Mouse (Mus musculus) MEL (cell line): ENCODE results near the gene Mrgpra4. TPM values are rescaled to one million over a fixed set of nuclear protein-coding genes. Genes with fewer than 3 reads are reported as not detected.

Experiments
- DNase-seq: peaks from one replicate; pipeline ENCODE4 v3.0.0; 2011; ENCODE audit warnings: low read depth, low spot score
- H3K27ac ChIP-seq: 2 replicates; pipeline ENCODE4 v1.5.1; 2012; ENCODE audit warnings: low read depth, mild to moderate bottlenecking, control low read depth, low read length, moderate library complexity; ENCODE audit not compliant: control insufficient read depth
- H3K27me3 ChIP-seq, 2 experiments: fragments of 150-350 bp in 1 of 2; sonication (generic) in 1 of 2; 2 replicates each; pipeline ENCODE4 v1.6.1; 2012; ENCODE audit warnings: low read length in 2 of 2, mild to moderate bottlenecking in 2 of 2, improper control_type of control experiment in 1 of 2, moderate library complexity in 1 of 2; ENCODE audit not compliant: insufficient read depth in 2 of 2, control insufficient read depth in 1 of 2
- H3K36me3 ChIP-seq, 2 experiments: 2 replicates each; pipeline ENCODE4 v1.6.1; 2012 to 2014; ENCODE audit warnings: low read length in 2 of 2, improper control_type of control experiment in 1 of 2, inconsistent platforms in 1 of 2, mild to moderate bottlenecking in 1 of 2; ENCODE audit not compliant: insufficient read depth in 2 of 2, control insufficient read depth in 1 of 2
- H3K4me1 ChIP-seq, 2 experiments: fragments of 150-350 bp in 1 of 2; sonication (generic) in 1 of 2; 2 replicates each; pipeline ENCODE4 v1.6.1; 2012; ENCODE audit warnings: low read length in 2 of 2, improper control_type of control experiment in 1 of 2, mild to moderate bottlenecking in 1 of 2; ENCODE audit not compliant: insufficient read depth in 2 of 2, control insufficient read depth in 1 of 2
- H3K4me3 ChIP-seq, 2 experiments: fragments of 150-350 bp in 1 of 2; sonication (generic) in 1 of 2; 2 replicates each; pipeline ENCODE4 v1.5.1; 2012; ENCODE audit warnings: low read depth in 2 of 2, low read length in 2 of 2, mild to moderate bottlenecking in 2 of 2, moderate library complexity in 2 of 2, control low read depth in 1 of 2, improper control_type of control experiment in 1 of 2; ENCODE audit not compliant: control insufficient read depth in 1 of 2, insufficient read depth in 1 of 2
- H3K79me2 ChIP-seq: 2 replicates; pipeline ENCODE4 v1.6.1; 2012; ENCODE audit warnings: mild to moderate bottlenecking, low read length, moderate library complexity; ENCODE audit not compliant: control insufficient read depth, poor library complexity, insufficient read depth
- H3K9ac ChIP-seq: 2 replicates; pipeline ENCODE4 v1.6.1; 2012; ENCODE audit warnings: low read depth, mild to moderate bottlenecking, control low read depth, low read length, moderate library complexity; ENCODE audit not compliant: control insufficient read depth, poor library complexity, severe bottlenecking
- H3K9me3 ChIP-seq: fragments of 150-350 bp; sonication (generic); replicated peaks from 2 replicates; pipeline ENCODE4 v1.6.1; 2012; ENCODE audit warnings: mild to moderate bottlenecking, low read length, improper control_type of control experiment, moderate library complexity; ENCODE audit not compliant: insufficient read depth
- CHD2 ChIP-seq: IDR thresholded peaks from 2 replicates; pipeline ENCODE4 v1.6.1; 2011; ENCODE audit warnings: low read length, improper control_type of control experiment
- CTCF ChIP-seq, 3 experiments: IDR thresholded peaks in 2 of 3; conservative IDR thresholded peaks in 1 of 3; 2 replicates each; pipeline ENCODE4 v1.5.1; 2011 to 2012; ENCODE audit warnings: low read length in 3 of 3, low read depth in 2 of 3, mild to moderate bottlenecking in 2 of 3, improper control_type of control experiment in 1 of 3, inconsistent platforms in 1 of 3, mixed read lengths in 1 of 3, moderate library complexity in 1 of 3; ENCODE audit not compliant: control insufficient read depth in 1 of 3, insufficient read depth in 1 of 3, poor library complexity in 1 of 3, severe bottlenecking in 1 of 3
- E2F4 ChIP-seq: IDR thresholded peaks from 2 replicates; pipeline ENCODE4 v1.6.1; 2011; ENCODE audit warnings: low read depth, low read length, improper control_type of control experiment, borderline replicate concordance
- GABPA ChIP-seq: IDR thresholded peaks from 2 replicates; pipeline ENCODE4 v1.6.1; 2012; ENCODE audit warnings: low read depth, mild to moderate bottlenecking, inconsistent platforms, low read length, improper control_type of control experiment, moderate library complexity
- GATA1 ChIP-seq: IDR thresholded peaks from 2 replicates; pipeline ENCODE4 v1.6.1; 2011; ENCODE audit warnings: low read depth, low read length, improper control_type of control experiment
- MAX ChIP-seq: IDR thresholded peaks from 2 replicates; pipeline ENCODE4 v1.6.1; 2011; ENCODE audit warnings: low read length, improper control_type of control experiment
- MXI1 ChIP-seq: IDR thresholded peaks from 2 replicates; pipeline ENCODE4 v1.6.1; 2011; ENCODE audit warnings: mild to moderate bottlenecking, low read depth, low read length, improper control_type of control experiment
- MYB ChIP-seq: IDR thresholded peaks from 2 replicates; pipeline ENCODE4 v1.6.1; 2011; ENCODE audit warnings: mild to moderate bottlenecking, low read depth, low read length, improper control_type of control experiment
- NRF1 ChIP-seq: IDR thresholded peaks from 2 replicates; pipeline ENCODE4 v1.6.1; 2014; ENCODE audit warnings: low read depth, mild to moderate bottlenecking, inconsistent platforms, low read length, improper control_type of control experiment, moderate library complexity; ENCODE audit not compliant: poor library complexity, insufficient read depth, severe bottlenecking
- POLR2A ChIP-seq, 2 experiments: IDR thresholded peaks; 2 replicates each; pipeline ENCODE4 v1.6.1; 2011 to 2012; ENCODE audit warnings: low read length in 2 of 2, mild to moderate bottlenecking in 2 of 2, control low read depth in 1 of 2, improper control_type of control experiment in 1 of 2, low read depth in 1 of 2, moderate library complexity in 1 of 2; ENCODE audit not compliant: control insufficient read depth in 1 of 2, insufficient read depth in 1 of 2, poor library complexity in 1 of 2
- SIN3A ChIP-seq: IDR thresholded peaks from 2 replicates; pipeline ENCODE4 v1.6.1; 2012; ENCODE audit warnings: low read length, improper control_type of control experiment, inconsistent platforms
- SMC3 ChIP-seq: IDR thresholded peaks from 2 replicates; pipeline ENCODE4 v1.6.1; 2011; ENCODE audit warnings: low read depth, low read length, improper control_type of control experiment
- TAL1 ChIP-seq: IDR thresholded peaks from 2 replicates; pipeline ENCODE4 v1.6.1; 2012; ENCODE audit warnings: mild to moderate bottlenecking, inconsistent platforms, low read length, moderate library complexity, mixed read lengths
- TCF12 ChIP-seq: IDR thresholded peaks from 2 replicates; pipeline ENCODE4 v1.6.1; 2014; ENCODE audit warnings: low read depth, mild to moderate bottlenecking, inconsistent platforms, low read length, improper control_type of control experiment, moderate library complexity
- UBTF ChIP-seq: IDR thresholded peaks from 2 replicates; pipeline ENCODE4 v1.6.1; 2012; ENCODE audit warnings: low read depth, mild to moderate bottlenecking, inconsistent platforms, low read length, improper control_type of control experiment, moderate library complexity, borderline replicate concordance; ENCODE audit not compliant: insufficient read depth
- USF1 ChIP-seq: IDR thresholded peaks from 2 replicates; pipeline ENCODE4 v1.6.1; 2014; ENCODE audit warnings: low read depth, mild to moderate bottlenecking, inconsistent platforms, low read length, improper control_type of control experiment, moderate library complexity
- ZMIZ1 ChIP-seq: IDR thresholded peaks from 2 replicates; pipeline ENCODE4 v1.6.1; 2012; ENCODE audit warnings: low read depth, mild to moderate bottlenecking, inconsistent platforms, low read length, improper control_type of control experiment, moderate library complexity
- polyA plus RNA-seq, 2 experiments: library from polyadenylated mRNA; stranded (reverse) in 1 of 2; unstranded in 1 of 2; fragments of >175 nt in 1 of 2; fragments of >200 nt in 1 of 2; gene quantifications; 2 replicates each; pipeline versions ENCODE4 v1.2.1 to v1.2.4; 2012; ENCODE audit warnings: low replicate concordance in 2 of 2, low read depth in 1 of 2; ENCODE audit not compliant: insufficient read length in 2 of 2, insufficient read depth in 1 of 2, missing spikeins in 1 of 2
- total RNA-seq: library from RNA; depleted of rRNA; stranded (reverse); fragments of 300-350 nt; gene quantifications from 2 replicates; pipeline ENCODE4 v1.2.3, GENCODE M21; 2012; rRNA removed

Mrgpra4 gene
- total RNA-seq, result not detected in 2 replicates
- polyA plus RNA-seq, result not detected

DNA sequence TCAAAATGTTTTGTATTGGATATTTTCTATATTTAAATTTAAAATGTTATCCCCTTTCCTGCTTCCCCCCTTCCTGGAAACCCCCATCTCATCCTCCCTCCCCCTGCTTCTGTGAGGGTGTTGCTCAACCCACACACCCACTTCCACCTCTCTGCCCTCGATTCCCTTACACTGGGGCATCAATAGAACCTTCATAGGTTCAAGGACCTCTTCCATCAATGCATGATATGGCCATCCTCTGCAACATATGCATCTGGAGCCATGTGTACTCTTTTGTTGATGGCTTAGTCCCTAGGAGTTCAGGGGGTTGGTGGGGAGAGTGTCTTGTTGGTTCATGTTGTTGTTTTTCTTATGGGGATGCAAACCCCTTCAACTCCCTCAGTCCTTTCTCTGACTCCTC lies at the start of gene Mrgpra4:
TSS of gene Mrgpra4 (minus strand) at position 101 of the 400 bp plus-strand sequence.
- H3K36me3 ChIP-seq, result no peaks in the 10 kb centered on the region
- no peaks in the 10 kb centered on the region for H3K4me1 ChIP-seq
- H3K4me3 ChIP-seq, result no peak within 1 kb of the TSS
- H3K27ac ChIP-seq, result no peak within 1 kb of the TSS
- no peaks in the 10 kb centered on the region for H3K79me2 ChIP-seq
- H3K9ac ChIP-seq, result no peak within 1 kb of the TSS
- H3K27me3 ChIP-seq, result no peaks in the 10 kb centered on the region
- no peak for DNase-seq
- TF ChIP-seq USF1, result no peak
- TF ChIP-seq CHD2, result no peak
- TF ChIP-seq UBTF, result no peak
- no peak for TF ChIP-seq SMC3
- no peak for TF ChIP-seq MAX
- no peak for TF ChIP-seq E2F4
- no peak for TF ChIP-seq NRF1
- no peak for TF ChIP-seq MYB
- no peak for TF ChIP-seq CTCF (IDR thresholded peaks at IDR 0.05 in 2 of 3, conservative IDR thresholded peaks at IDR 0.05 in 1 of 3; ENCODE audit: control insufficient read depth in 1 of 3, insufficient read depth in 1 of 3, low read depth in 2 of 3, low read length in 3 of 3, poor library complexity in 1 of 3, severe bottlenecking in 1 of 3)
- no peak for TF ChIP-seq ZMIZ1
- TF ChIP-seq SIN3A, result no peak
- no peak for TF ChIP-seq GABPA
- TF ChIP-seq TAL1, result no peak
- no peak for TF ChIP-seq GATA1
- no peak for TF ChIP-seq TCF12
- no peaks in the 10 kb centered on the region for H3K9me3 ChIP-seq

DNA sequence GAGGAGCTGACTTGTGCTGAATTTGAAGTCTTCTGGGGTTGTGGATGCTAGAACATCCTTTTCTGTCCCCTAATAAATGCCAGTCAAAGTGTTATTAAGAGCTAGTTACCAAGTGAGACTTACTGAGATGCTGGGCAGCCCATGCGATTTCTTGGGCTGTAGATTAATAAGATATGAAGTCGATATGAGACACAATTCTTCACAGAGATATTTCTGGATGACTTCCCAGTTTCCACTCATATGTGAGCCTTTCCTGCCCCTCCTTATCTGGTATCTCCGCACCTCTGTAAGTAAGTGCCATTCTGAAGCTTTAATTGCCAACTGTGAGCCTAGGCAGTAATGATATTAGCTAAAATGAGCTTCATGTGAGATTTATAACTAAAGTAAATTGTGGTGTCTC lies 45.6 kb upstream of the Mrgpra4 start, which contains the start of gene Mrgprx1:
TSS of gene Mrgprx1 (minus strand) at position 101 of the 400 bp plus-strand sequence.
- no peak for DNase-seq
- H3K27ac ChIP-seq, result no peak within 1 kb of the TSS
- H3K4me1 ChIP-seq, result no peaks in the 10 kb centered on the region
- no peaks in the 10 kb centered on the region for H3K36me3 ChIP-seq
- no peaks in the 10 kb centered on the region for H3K9me3 ChIP-seq
- H3K79me2 ChIP-seq, result no peaks in the 10 kb centered on the region
- no peak within 1 kb of the TSS for H3K9ac ChIP-seq
- no peak within 1 kb of the TSS for H3K4me3 ChIP-seq
- TF ChIP-seq MXI1 (no peak), POLR2A (IDR thresholded peaks at IDR 0.05; ENCODE audit: control insufficient read depth in 1 of 2, insufficient read depth in 1 of 2, low read depth in 1 of 2, low read length in 2 of 2, poor library complexity in 1 of 2) (no peak), E2F4 (no peak)
- H3K27me3 ChIP-seq, result no peaks in the 10 kb centered on the region
